Mouse (Mus musculus) limb, embryonic 15.5 days (tissue): Measurements from ENCODE around the gene Lag3. TPM values are rescaled to one million over a fixed set of nuclear protein-coding genes. Genes with fewer than 3 reads are reported as not detected.

Experiments
- ATAC-seq: fragments of 200-750 bp; cut with Nextera tagmentation; 2 replicates; pipeline ENCODE4 v1.8.0; 2017; ENCODE audit warnings: low read depth, moderate TSS enrichment; ENCODE audit not compliant: insufficient number of reproducible peaks, low FRiP score, low TSS enrichment
- H3K27ac ChIP-seq: fragments of 300-500 bp; sonication (generic); 2 replicates; pipeline ENCODE4 v1.5.1; 2015; ENCODE audit warnings: moderate library complexity, mild to moderate bottlenecking, inconsistent platforms
- H3K27me3 ChIP-seq: fragments of 300-500 bp; sonication (generic); 2 replicates; pipeline ENCODE4 v1.6.1; 2015; ENCODE audit warnings: inconsistent platforms
- H3K36me3 ChIP-seq: fragments of 300-500 bp; sonication (generic); 2 replicates; pipeline ENCODE4 v1.6.1; 2015; ENCODE audit warnings: inconsistent platforms
- H3K4me1 ChIP-seq: fragments of 300-500 bp; sonication (generic); 2 replicates; pipeline ENCODE4 v1.6.1; 2015; ENCODE audit warnings: inconsistent platforms
- H3K4me2 ChIP-seq: fragments of 300-500 bp; sonication (generic); 2 replicates; pipeline ENCODE4 v1.6.1; 2015; ENCODE audit warnings: mild to moderate bottlenecking, inconsistent platforms
- H3K4me3 ChIP-seq: fragments of 300-500 bp; sonication (generic); 2 replicates; pipeline ENCODE4 v1.5.1; 2015; ENCODE audit warnings: mild to moderate bottlenecking, inconsistent platforms
- H3K9ac ChIP-seq: fragments of 300-500 bp; sonication (generic); 2 replicates; pipeline ENCODE4 v1.6.1; 2015; ENCODE audit warnings: inconsistent platforms
- H3K9me3 ChIP-seq: fragments of 300-500 bp; sonication (generic); 2 replicates; pipeline ENCODE4 v1.6.1; 2016; ENCODE audit warnings: inconsistent platforms
- WGBS: fragments of 180-500 bp; shearing (Covaris S2); methylation state at CpG from one replicate; pipeline ENCODE4 v1.1.7; 2015; 5-methylcytosine and 5-hydroxymethylcytosine counted together
- polyA plus RNA-seq: library from polyadenylated mRNA; unstranded; fragments of >200 nt; fragmentation: Nextera tagmentation; extraction: Ambion mirVana; gene quantifications from 2 replicates; pipeline ENCODE4 v1.2.1, GENCODE M21; 2015

Gene Lag3
- polyA plus RNA-seq, 1 experiment from 2014 or later, result 2.3 TPM

DNA sequence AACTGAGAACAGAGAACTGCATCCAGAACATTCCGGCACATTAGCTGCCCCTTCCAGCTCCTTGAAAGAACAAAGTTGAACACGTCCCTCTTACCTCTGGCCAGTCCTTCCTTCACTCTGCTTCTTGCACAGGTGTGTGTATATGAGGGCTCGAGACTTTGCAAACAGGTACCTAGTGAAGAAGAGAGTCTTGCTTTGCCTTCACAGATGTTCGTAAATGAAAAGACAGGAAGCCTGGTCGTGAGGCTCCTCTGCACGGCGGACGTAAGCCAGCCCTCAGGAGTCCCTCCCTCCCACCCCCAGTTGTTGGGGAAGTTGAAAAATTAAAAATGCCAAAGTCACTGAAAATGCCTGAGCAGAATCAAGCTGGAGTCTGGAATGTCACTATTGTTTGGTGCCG, 23.5 kb downstream of the Lag3 start, which contains the start of gene Cd4:
TSS of gene Cd4 (minus strand) at position 236 of the 400 bp plus-strand sequence.
- Histone ChIP-seq H3K36me3 (no peaks in the 10 kb centered on the region), H3K4me1 (0 out of 2 replicates have a peak, but pooled peaks cover 4% of the 10 kb centered on the region), H3K4me3 (no peak within 1 kb of the TSS), H3K9ac (no peak within 1 kb of the TSS), H3K4me2 (no peak within 1 kb of the TSS), H3K27me3 (no peaks in the 10 kb centered on the region), H3K27ac (no peak within 1 kb of the TSS), H3K9me3 (no peaks in the 10 kb centered on the region)
- no peak for ATAC-seq
- WGBS, result 78% methylated on average over 9 of the region's 9 CpGs

DNA sequence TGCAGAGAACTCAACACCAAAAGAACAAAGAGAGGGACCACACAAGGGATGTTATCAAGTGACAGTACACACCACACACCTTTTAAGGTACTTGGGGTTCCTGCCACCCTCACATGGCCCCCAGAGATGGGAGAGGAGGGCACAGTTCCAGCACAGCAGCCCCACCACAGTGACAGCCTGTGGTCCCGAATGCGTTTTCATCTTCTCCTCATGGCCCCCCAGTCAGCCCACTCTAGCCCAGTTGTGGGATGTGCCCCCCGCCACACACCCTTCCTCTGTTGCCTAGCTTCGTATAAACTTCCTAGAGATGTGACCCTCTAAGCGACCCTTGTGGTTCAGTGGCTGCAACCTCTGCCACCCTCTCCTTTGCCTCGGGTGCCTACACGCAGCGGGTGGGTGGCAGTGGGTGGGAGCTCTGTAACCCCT, 25.5 kb downstream of the Lag3 start:
- H3K36me3 ChIP-seq, result no peaks in the 10 kb centered on the region
- no peak for ATAC-seq
- H3K9ac ChIP-seq, result no peak overlapping the region
- H3K4me3 ChIP-seq, result no peak overlapping the region
- no peaks in the 10 kb centered on the region for H3K9me3 ChIP-seq
- no peaks in the 10 kb centered on the region for H3K27me3 ChIP-seq
- WGBS, result 87% methylated on average over 8 of the region's 8 CpGs
- 0 out of 2 replicates have a peak, but pooled peaks cover 4% of the 10 kb centered on the region for H3K4me1 ChIP-seq
- H3K4me2 ChIP-seq, result no peak overlapping the region
- H3K27ac ChIP-seq, result no peak overlapping the region

DNA sequence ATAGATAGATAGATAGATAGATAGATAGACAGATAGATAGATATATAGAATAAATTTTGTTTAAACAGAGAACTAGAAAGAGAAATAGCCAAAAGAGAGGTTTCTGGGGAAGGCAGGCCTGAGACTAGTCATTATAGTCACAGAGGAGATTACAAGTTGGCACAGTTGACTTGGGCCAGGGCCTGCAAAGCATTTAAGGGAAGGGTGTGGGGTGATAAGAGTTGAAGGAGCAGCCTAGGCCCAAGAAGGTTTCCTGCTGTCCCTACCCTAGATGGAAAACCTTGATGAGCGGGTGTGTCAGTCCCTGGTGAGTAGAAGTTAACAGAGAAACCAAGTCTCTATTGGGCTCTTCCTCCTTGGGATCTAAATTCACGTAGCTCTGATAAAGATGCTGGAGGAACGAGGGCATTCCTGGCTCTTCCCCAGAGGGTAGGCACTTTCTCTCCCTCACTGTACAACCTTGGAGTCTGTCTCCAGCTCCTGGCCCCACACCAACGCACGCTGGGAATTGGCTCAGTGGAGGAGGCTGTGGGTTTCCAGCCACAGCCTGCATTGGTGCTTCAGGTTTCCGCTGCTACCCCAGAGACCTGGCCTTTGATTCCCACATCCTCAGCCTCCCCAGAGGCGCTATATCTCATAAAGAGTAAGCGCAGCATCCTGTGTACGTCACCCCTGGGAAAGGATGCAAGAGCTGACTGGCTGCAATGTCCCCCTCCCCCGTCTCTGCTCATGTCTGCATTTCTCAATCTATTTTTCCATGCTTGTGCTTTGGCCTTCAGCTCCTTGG, 26.6 kb downstream of the Lag3 start:
- Histone ChIP-seq H3K27me3 (no peaks in the 10 kb centered on the region), H3K36me3 (no peaks in the 10 kb centered on the region), H3K9ac (no peak overlapping the region), H3K4me1 (0 out of 2 replicates have a peak, but pooled peaks cover 4% of the 10 kb centered on the region), H3K4me3 (no peak overlapping the region), H3K27ac (no peak overlapping the region), H3K4me2 (no peak overlapping the region), H3K9me3 (no peaks in the 10 kb centered on the region)
- WGBS, result 58% methylated on average over 10 of the region's 10 CpGs
- no peak for ATAC-seq

DNA sequence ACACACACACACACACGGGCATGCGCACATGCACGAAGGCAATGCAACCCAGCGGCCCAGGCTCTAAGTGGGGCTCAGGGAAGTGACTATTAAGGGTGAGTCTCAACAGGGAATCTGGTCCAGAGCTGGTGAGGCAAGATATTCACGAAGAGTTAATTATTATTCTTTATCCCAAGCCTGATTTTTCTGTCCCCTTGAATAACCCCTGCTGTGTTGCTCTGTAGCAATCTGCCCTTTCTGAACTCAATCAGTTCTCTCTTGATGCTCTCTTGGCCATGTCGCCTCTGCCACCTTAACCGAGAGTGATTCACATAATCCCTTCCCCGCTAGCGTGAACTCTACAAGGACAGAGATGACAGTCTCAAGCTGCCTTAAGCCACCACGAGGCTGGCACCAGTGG, 28.2 kb downstream of the Lag3 start:
- 0 out of 2 replicates have a peak, but pooled peaks cover 4% of the 10 kb centered on the region for H3K4me1 ChIP-seq
- WGBS, result 81% methylated on average over 10 of the region's 10 CpGs

DNA sequence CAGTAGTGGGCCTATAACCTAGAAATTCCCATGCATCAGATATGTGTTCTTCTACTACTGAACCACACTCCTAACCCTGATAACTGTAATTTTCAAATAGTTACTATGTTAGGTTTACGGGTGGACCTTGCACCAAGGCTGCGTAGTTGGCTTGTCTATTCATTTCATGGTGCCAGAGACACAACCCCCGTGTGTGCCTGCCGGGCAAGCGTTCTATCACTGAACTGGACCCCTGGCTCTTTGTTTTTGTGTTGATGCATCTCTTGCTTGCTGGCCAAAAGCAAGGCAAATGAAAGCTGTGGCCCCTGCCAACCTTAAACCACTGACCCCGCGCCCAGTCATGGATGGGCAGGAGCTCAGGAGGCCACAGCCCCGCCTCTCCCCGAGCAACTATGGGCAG, 29.7 kb downstream of the Lag3 start:
- 92% methylated on average over 9 of the region's 9 CpGs for WGBS
- no peak overlapping the region for H3K4me3 ChIP-seq
- ATAC-seq, result no peak
- no peak overlapping the region for H3K27ac ChIP-seq
- H3K27me3 ChIP-seq, result no peaks in the 10 kb centered on the region
- 0 out of 2 replicates have a peak, but pooled peaks cover 4% of the 10 kb centered on the region for H3K4me1 ChIP-seq
- H3K9ac ChIP-seq, result no peak overlapping the region
- no peak overlapping the region for H3K4me2 ChIP-seq
- H3K36me3 ChIP-seq, result no peaks in the 10 kb centered on the region
- H3K9me3 ChIP-seq, result no peaks in the 10 kb centered on the region

More for the DNA sequence above, 28.2 kb downstream of the Lag3 start:
- H3K36me3 ChIP-seq, result no peaks in the 10 kb centered on the region
- no peak overlapping the region for H3K9ac ChIP-seq
- H3K27ac ChIP-seq, result no peak overlapping the region
- no peak overlapping the region for H3K4me2 ChIP-seq
- H3K9me3 ChIP-seq, result no peaks in the 10 kb centered on the region
- ATAC-seq, result no peak
- H3K4me3 ChIP-seq, result no peak overlapping the region
- H3K27me3 ChIP-seq, result no peaks in the 10 kb centered on the region

DNA sequence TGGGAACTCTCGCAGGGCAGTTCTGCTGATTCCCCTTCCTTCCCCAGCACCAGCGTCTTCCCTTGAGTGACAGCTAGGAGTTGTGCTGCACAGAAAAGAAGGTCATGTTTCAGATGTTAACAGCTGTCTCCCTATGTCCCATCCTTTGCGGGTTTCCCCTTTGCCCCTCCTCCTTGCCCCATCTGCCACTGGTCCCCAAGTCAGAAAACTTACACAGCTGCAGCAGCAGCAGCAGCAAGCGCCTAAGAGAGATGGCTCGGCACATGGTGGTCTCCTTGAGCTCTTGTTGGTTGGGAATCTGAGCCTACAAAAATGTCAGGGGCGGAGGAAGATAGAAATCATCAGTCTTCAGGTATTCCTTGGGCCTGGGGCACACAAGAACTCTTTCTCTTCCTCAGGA, 32.1 kb downstream of the Lag3 start:
- ATAC-seq, result no peak
- Histone ChIP-seq H3K27me3 (no peaks in the 10 kb centered on the region), H3K4me1 (no peaks in the 10 kb centered on the region), H3K27ac (no peak overlapping the region), H3K9me3 (no peaks in the 10 kb centered on the region), H3K36me3 (no peaks in the 10 kb centered on the region), H3K4me2 (no peak overlapping the region), H3K9ac (no peak overlapping the region), H3K4me3 (no peak overlapping the region)
- whole genome bisulfite sequencing, result 53% methylated on average over 6 of the region's 6 CpGs

DNA sequence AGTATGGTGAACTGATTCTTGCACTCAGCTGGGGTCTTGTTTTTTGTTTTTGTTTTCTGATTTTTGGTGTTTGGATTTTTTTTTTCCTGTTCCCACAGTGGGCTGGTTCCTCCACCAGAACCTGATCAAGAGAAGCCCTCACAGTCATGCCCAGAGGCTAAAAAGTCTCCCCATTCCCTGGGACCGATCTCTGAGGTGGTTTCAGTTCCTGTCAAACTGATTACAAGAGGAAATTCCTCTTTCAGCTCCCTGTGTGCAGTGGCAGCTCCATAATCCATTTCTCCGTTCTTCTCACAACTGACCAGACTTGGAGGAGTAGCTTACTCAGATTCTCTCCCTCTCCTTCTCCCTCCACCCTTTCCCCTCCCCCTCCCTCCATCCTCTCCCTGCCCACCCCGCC, 37.2 kb downstream of the Lag3 start:
- Histone ChIP-seq H3K9me3 (no peaks in the 10 kb centered on the region), H3K4me2 (no peak overlapping the region), H3K4me1 (no peaks in the 10 kb centered on the region), H3K4me3 (no peak overlapping the region), H3K27me3 (no peaks in the 10 kb centered on the region), H3K9ac (no peak overlapping the region), H3K36me3 (no peaks in the 10 kb centered on the region), H3K27ac (no peak overlapping the region)
- WGBS, result 42% methylated on average over 2 of the region's 3 CpGs
- no peak for ATAC-seq

DNA sequence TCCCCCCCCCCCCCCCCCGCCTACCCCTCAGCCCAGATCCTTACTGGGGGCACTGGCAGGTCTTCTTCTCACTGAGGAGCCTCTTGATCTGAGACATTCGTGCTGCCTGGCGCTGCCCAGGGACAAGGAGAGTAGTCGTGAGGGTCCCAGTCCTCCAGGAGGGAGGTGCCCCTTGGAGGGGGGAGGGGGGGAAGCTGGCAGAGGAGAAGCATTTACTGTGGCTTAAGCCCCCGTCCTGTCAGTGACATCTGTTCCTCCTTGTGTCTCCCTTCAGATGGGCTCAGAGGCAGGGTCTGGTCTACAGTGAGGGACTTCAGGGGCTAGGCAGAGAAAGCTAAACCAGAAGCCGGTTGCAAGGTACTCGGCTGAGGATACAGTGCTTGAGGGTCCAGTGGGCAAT, 44.9 kb downstream of the Lag3 start:
- H3K36me3 ChIP-seq, result no peaks in the 10 kb centered on the region
- no peak overlapping the region for H3K4me2 ChIP-seq
- H3K27me3 ChIP-seq, result no peaks in the 10 kb centered on the region
- H3K27ac ChIP-seq, result no peak overlapping the region
- H3K9ac ChIP-seq, result no peak overlapping the region
- 55% methylated on average over 6 of the region's 7 CpGs for WGBS
- H3K4me3 ChIP-seq, result no peak overlapping the region
- ATAC-seq, result no peak
- no peaks in the 10 kb centered on the region for H3K9me3 ChIP-seq
- peaks cover 32% of the 10 kb centered on the region for H3K4me1 ChIP-seq

DNA sequence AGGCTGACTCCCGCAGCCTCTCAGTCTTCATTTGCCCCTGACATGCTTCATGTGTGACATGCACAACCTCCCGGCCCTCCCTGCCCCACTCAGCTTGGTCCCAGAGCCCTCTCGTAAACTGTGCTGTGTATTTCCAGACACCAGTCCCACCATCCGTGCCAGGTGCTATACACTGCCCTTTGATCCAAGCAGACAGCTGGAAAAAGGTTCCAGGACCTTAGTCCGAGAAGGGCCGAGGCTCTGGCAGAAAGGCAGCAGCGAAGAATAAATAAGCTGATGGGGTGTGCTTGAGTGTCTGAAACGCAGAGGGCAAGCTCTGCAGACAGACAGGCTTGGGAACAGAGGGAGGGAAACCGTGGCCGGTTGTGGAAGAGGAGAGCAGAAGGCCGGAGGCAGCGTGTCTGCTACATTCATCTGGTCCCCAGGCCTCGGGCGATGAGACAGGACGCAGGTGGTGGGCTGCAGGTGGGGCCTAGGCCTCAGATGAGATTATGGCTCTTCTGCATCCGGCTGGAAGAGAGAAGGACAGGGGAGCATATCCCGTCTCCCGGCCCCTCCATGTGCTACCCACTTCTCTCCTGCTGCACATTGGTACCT, 45.6 kb downstream of the Lag3 start:
- no peak overlapping the region for H3K27ac ChIP-seq
- no peak for ATAC-seq
- no peaks in the 10 kb centered on the region for H3K36me3 ChIP-seq
- no peak overlapping the region for H3K4me3 ChIP-seq
- peaks cover 39% of the 10 kb centered on the region for H3K4me1 ChIP-seq
- WGBS, result 30% methylated on average over 17 of the region's 18 CpGs
- no peak overlapping the region for H3K9ac ChIP-seq
- no peaks in the 10 kb centered on the region for H3K9me3 ChIP-seq
- H3K27me3 ChIP-seq, result no peaks in the 10 kb centered on the region
- no peak overlapping the region for H3K4me2 ChIP-seq

DNA sequence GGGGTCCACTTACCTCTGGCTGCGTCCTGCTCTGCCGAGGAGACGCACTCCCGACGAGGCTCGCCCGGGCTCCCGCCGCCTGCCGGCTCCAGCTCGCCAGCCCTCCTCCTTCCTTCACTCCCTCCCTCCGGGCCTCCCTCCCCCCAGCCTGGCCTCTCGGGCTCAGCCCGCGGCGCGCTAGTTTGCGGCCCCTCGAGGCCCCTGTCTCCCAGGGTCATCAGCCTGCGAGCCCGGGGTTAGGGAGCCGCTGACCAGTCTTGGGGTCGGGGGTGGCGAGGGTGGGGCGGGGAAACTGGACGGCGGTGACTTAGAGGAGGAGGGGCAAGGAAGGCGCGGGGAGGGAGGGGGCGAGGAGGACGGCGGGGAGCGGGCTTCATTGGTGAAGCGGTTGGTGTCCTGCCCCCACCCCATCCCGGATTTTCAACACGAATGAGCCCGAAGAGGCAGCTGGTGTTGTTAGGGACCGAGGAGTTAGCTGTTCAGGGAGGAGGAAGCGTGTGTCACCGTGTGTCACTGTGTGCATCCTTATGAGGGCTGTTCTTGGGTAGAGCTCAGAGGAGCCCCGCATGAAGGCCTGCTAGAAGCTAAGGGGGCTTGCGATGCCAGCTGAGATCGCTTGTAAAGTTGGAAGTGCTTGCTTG, 47.7 kb downstream of the Lag3 start, which contains the start of gene Gpr162:
TSS of gene Gpr162 (minus strand) at position 326 of the 641 bp plus-strand sequence.
- Histone ChIP-seq H3K4me2 (peak within 1 kb of the TSS; percentile 93), H3K27me3 (no peaks in the 10 kb centered on the region)

DNA sequence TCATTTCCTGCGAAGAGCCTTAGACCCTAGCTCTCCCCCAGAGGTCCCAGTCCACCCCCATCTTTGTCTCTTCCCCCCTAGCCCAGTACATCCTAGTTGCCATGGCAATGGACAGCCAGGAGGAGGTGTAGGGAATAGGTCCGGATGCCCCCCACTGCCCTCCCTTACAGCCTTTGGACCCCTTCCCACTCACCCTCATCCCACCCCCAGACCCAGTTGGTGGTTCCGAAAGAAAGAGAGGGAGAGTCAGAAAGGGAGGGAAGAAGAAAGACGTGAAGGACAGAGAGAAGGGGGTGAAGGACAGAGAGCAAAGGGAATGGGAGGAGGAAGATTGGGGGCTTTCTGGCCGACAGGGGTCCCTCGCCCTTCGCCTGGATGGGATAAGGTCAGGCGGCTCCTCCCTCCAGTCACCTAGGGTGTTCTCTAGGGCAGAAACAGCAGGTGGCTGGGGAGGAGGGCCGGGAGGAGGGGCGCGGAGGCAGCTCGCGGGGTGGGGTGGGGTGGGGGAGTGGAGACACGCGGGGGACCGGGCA, 48.3 kb downstream of the Lag3 start:
- H3K9me3 ChIP-seq, result no peaks in the 10 kb centered on the region
- under 1% methylated on average over 10 of the region's 16 CpGs for WGBS
- H3K27me3 ChIP-seq, result no peaks in the 10 kb centered on the region
- H3K27ac ChIP-seq, result peak overlapping the region; percentile 22; the same call in 1 of the 2 replicates
- no peak overlapping the region for H3K9ac ChIP-seq
- H3K36me3 ChIP-seq, result no peaks in the 10 kb centered on the region
- H3K4me2 ChIP-seq, result peak overlapping the region; percentile 93
- H3K4me3 ChIP-seq, result peak overlapping the region; percentile 52
- peaks cover 57% of the 10 kb centered on the region for H3K4me1 ChIP-seq
- ATAC-seq, result no peak

More for the DNA sequence above, 47.7 kb downstream of the Lag3 start, which contains the start of gene Gpr162:
- Histone ChIP-seq H3K9ac (peak within 1 kb of the TSS; percentile 50), H3K4me1 (peaks cover 52% of the 10 kb centered on the region), H3K4me3 (peak within 1 kb of the TSS; percentile 52), H3K36me3 (no peaks in the 10 kb centered on the region), H3K27ac (peak within 1 kb of the TSS; percentile 33; the same call in 1 of the 2 replicates), H3K9me3 (no peaks in the 10 kb centered on the region)
- under 1% methylated on average over 34 of the region's 43 CpGs for WGBS
- peak; percentile 52; the same call in 1 of the 2 replicates for ATAC-seq
